Mouse (Mus musculus) adrenal gland, postnatal 14 days (tissue): Measurements from ENCODE around the gene Lrfn2. TPM values are rescaled to one million over a fixed set of nuclear protein-coding genes. Genes with fewer than 3 reads are reported as not detected.

Source experiments
- DNase-seq: peaks from one replicate; pipeline ENCODE4 v3.0.0; 2021; ENCODE audit warnings: mixed read lengths
- total RNA-seq: library from RNA; stranded (reverse); gene quantifications from 2 replicates; pipeline ENCODE4 v1.2.3, GENCODE M21; 2021

Lrfn2 gene
- total RNA-seq, 1 experiment from 2014 or later = 0.48 TPM

DNA sequence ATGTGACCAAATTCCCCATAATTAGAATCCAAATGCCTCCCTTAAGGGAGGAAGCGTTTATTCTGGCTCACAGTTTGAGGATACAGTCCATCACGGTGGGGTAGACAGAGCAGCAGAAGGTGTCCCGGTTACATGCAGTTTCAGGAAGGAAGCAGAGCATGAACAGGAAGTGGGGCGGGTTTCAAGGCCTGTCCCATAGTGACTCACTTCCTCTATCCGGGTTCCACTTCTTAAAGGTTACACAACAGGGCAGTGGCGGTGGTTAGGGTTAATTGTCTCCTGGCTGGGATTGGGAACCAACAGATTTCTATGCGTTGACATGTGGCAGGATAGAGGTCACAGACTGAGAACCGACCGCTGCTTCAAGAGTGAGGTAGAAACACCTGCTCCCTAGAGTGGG lies 31.6 kb downstream of the Lrfn2 start:
- no peak for DNase-seq

DNA sequence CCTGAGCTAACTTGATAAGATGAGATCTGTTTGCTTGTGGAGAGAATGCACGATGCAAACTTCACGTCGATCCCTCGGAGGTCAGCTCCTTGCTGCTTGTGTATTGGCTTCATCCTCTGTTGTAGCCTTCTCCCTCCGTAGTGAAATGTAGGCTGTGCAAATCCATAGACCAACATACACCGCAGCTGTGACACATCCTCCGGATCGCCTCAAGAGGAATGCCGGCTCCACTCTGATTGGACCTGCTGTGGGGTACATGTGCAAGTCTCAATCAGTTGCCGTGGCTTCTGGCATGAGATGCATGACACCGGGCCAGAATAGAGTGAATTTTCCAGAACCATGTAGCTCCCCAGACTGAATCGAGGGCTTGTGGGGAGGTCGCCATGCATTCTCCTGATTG lies 36.1 kb downstream of the Lrfn2 start:
- DNase-seq = no peak

DNA sequence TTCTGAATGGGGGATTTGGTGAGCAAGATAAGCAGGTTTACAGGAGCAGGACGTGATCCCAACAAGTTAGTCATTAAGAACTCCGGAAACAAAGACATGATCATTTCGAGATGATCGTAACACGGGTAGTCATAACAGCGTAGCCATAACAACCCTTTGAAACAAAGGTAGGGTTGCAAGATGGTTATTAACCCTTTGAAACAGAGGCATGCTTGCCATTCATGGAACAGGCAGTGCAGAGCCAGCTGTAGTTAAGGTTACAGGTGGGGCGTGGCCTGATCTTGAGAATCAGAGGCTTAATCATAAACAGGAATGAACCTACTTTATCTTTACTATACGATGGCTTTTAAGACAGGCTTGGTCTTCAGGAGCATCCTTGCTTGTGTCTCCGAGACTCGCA lies 39.1 kb downstream of the Lrfn2 start:
- DNase-seq = no peak

DNA sequence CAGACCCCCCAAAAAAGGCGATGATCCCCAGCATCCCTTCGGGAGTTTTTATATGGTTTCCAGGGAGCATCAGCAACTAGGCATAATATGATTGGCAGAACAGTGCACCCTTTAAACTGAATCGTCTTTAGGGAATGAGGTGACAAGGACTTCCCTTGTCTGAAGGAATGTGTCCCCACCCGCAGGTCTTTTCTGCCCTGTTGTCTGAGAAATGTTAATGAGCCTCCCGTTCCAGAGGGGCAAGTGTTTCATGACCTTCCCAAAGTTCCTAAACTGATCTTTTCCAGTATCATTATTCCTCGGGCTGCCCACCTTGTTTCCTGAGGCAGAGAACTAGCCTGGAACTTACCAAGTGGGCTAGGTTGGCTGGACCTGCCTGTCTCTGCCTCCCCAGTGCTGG lies 40.7 kb downstream of the Lrfn2 start:
- DNase-seq = no peak

DNA sequence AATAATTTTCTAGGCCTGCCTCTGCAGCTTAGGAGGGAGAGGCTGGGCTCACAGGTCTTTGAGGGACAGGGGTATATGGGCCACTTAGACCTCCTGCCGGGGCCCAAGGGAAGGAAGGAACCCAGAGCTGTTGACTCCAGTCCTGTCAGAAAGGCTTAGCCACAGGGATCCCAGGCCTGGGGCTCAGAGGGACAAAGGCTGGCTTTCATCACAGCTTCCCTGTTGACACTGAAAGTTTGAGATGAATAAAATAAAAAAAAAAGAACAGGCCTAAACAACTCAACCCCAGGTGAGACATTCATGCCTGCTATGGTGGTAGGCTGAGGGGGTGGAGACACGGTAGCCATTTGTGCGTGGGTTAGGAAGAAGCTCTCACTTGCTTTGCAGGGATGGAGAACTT lies 41.2 kb downstream of the Lrfn2 start:
- no peak for DNase-seq

DNA sequence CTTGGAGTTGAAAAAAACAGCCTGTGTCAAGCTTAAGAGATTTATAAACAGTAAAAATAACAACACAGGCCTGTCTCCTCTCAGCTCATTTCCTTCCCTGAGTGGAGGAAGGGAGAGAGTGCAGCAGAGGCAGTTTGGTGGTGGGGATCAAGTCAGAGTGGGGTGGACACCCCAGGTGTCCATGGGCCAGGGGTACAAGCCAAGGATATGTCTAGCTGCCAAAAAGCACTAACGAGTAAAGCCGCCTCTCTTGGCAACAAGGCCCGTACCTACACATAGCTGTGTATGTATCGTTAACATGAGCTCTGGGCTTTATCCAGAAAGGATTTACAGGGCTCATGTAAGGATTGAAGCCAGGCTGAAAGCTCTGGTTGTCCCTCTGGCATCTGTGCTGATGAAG lies 42.9 kb downstream of the Lrfn2 start:
- DNase-seq = no peak

DNA sequence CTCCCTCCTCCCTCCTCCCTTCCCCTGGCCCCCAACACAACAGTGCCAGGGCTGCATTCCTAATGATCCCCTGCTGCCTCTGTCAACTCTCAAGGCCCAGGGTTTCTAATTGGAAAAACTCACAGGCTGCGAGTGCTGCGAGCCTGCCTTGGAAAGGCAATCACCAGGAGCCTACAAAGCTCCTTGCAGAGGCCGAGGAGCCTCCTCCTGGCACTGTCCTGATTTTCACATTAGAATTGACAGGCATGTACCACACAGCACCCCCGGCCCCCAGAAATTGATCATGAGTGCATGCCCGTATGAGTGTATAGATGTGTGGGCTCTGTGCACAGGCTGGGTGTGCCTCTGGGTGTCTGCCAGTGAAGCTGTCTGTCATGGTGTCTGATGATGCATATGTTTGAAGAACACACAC lies 44.4 kb downstream of the Lrfn2 start:
- DNase-seq = no peak

DNA sequence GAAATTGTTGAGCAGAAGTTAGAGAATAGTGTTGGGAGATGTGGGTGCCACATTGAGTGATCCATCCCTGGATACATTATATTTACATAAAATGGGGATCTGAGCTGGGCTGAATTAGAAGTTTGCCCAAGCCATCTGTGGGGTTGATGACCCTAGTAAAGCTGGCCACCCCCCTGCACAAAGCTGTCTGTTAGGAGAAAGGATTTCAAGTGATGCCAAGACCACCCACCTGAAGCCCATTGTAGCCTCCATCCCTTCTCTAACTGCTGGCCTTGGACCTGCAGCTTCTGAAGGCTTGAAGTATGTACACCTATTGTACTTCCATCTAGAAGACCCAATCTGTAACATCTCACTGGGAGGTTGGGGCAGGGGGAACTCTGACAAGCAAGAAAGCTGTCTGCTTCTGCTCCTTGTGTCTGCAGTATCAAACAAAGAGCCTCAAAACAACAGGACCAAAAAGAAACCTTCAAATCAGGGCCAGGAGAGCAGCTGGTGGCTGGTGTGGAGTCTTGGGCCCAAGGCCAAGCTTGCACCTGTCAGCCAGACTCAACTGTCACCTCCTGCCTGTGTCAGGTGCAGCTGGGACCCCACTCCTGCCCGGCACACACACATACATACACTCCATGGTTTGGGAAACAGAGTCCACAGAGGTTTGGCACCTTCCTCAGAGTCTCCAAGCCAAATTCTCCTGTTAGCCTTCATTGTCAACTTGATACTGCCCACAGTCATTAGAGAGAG lies 63.2 kb downstream of the Lrfn2 start:
- DNase-seq = no peak

DNA sequence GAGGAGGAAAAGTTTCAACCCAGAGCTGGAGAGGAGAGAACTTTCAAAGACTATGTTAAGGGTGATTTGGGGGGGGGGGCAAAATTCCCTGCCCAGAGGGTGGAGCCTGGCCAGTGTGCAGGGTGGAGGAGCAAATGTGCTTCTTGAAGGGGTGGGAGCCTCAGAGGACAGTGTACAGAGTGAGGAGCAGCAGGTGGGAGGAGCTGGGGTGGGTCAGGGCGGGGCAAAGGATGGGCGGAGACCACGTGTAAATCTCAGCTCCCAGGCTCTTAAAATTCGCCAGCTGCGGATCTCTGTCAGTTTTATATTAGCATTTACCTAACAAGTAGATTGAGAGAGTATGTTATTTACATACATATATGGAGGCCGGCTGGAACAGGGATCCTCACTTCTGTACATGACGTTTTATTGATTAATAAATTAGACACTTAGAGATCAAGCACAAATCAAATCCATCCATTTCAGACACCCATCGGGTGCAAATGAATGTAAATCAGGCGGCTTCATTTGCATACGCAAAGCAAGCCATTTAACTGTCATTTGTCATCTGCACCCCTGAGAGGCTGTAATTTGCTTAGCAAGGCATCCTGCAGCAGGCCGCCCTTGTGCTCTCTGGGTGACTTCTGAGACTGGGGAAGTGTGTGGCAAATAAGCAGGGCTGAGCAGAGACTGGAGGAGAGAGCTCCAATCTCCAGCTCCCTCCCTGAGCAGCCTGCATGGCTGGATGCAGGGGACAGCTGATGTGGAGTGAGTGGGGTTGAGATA lies 67.5 kb downstream of the Lrfn2 start:
- no peak for DNase-seq

DNA sequence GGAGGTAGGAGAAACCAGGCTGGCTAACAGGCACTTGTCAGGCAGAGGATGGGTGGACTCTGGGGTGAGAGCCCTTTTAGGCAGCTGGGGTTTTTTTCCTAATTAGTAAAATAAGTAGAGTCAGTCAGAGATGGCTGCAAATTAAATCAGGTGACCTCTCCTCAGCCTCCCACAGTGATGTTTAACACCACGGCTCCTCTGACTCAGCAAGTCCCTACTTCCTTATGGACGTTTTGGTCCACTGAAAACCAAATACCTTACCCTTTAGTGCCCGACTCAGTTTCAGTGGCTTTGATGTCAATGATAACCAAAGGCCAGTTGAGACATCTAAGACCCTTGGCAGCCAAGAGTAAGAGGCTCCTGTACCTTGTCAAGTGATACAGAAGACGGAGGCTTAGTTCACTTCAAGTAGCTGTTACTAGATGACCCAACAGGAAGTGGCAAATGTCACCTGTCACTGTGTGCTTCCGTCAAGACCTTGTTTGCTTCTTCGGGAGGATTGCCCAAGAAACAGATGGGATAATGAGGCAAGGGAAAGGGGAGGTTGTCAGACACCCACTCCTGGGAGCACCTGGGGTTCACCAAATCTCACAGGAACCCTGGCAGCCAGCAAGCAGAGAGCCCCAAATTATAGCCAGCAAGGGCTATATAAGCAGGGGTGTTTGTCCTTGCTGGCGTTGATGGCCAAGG lies 77.3 kb downstream of the Lrfn2 start:
- no peak for DNase-seq

DNA sequence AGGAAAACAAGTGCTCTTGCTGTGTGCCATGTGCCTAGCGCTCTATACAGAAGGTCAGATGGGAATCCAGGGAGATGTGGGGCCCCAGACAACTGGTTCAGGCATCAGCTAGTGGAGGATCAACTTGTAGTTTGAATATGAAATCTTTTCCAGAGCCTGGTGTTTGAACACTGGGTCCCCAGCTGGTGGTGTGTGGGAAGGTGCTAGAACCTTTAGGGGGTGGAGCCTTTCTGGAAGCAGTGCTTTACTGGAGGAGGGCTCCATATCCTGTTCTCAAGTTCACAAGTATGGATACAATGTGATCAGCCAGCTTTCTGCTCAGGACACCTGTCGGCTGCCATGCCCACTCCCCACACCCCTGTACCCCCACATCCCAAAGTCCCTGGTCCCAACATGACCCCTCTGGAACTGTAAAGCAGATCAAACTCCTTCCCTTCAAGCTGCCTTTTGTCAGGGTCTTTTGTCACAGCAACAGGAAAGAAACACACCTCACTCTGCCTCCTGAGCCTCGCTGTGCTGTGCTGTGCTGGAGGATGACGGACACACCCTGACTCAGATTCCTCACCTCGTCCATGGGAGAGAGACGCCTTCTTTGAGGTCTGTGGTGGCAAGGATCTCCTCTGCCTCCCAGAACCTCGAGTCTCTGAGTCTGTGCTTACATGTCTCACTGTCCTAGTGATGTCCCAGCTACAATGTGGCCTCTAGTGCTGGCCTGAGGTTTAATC lies 81.9 kb downstream of the Lrfn2 start:
- DNase-seq = no peak

DNA sequence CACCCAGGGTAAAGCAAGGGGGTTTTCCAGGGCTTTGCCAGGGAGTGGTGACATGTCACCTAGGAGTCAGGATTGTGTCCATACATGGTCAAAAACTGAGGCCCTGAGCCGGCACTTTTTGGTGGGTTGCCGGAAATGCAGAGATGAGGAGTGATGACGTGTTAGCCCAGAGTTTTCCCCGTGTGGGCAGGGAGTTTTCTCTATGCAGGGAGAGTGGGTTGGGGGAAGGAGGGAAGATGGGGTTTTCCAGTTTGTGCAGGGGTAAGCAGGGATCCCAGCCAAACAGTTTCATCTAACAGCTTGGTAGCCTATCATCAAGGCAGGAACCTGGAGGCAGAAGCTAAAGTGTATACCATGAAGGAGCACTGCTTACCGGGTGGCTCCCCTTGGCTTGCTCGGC lies 83.2 kb downstream of the Lrfn2 start:
- no peak for DNase-seq

DNA sequence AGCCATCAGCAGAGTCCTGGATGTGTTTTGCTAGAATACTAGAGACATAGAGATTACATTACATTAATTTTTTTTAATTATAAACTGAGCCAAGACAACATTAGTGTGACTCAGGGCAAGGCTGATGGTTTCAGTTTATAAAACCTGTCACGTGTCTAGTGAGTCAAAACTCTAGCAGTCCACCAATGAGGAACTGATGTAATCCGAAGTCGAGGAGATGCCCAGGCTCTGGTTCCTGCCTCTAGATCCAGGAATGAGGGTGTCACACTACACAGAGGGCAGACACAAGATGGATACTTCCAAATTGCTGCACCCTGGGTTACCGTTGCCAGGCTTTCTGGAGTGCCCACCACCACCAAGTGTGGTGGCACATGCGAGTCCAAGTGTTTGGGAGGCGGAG lies 84.0 kb downstream of the Lrfn2 start:
- DNase-seq = no peak

DNA sequence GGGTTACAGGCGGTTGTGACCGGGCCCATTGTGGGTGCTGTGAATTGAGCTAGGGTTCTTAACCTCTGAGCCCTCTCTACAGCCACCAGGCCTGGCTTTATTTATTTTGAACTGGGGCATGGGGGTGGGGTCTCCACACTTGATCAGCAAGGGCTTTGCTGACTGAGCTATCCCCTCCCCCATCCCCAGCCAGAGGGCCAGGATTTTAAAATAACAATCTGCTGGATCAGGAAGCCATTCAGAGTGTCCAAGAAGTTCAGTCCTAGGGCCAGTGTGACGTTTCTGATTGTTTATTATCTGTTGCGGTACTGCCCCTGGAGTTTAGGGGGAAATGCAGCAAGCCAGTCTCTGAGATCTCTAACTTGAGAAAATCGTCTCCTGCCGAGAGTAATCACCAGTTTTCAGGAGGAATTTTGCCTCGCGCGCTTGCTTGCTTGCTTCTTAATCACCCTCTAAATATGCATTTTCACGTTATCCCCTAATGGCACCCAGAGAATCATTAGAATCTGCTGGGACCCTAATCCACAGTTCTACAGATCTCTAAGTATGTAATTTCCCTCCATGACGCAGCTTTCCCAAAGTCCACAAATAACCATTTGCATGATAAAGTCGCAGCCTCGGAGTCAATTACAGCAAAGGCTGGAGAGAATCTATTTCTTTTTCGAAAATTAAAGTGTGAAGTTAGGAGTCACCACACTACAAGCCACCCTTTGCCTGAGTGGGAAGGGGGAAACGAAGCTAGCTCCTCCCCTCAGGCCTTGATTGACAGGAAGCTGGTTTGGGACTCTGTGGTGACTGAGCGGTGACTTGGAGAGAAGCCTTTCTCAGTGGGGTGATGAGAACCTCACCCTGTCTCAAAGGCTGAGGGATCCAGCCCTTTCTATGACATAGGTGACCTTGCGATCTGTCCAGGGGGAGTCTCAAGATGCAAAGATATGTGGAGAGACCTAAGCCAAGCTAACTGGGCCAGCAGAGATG lies 85.5 kb downstream of the Lrfn2 start:
- DNase-seq = no peak

DNA sequence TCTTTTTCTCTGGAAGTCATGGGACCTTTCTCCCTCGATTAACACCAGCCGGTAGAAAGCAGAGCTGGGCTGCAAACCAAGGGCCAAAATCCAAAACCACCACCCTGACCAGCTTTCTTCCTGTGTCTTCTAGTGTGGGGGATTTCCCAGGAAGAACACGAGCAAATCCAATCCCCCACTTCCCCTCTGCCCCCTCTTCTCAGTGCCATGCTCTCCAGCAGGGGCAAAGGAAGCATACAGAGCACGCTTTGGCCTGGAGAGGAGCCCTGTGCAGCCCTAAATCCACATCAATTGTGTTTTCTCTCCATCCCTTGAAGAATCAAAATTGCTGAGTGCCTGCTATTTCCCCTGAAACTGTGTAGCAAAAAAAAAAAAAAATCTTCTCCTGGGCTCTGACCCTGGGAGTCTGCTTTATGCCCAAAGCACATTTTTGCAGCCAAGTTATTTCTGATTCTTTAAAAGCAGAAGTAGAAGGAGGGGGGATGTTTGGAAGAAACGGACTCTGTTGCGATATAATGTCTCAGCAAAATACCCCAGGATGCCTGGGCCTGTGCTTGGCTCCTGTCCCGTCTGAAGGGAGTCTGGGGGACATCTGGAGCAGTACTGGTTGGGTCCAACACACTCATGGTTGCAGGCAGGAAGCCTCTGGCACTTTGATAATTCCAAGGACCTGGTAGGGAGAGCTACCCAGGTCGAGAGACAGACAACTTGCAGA lies 86.8 kb downstream of the Lrfn2 start:
- no peak for DNase-seq

DNA sequence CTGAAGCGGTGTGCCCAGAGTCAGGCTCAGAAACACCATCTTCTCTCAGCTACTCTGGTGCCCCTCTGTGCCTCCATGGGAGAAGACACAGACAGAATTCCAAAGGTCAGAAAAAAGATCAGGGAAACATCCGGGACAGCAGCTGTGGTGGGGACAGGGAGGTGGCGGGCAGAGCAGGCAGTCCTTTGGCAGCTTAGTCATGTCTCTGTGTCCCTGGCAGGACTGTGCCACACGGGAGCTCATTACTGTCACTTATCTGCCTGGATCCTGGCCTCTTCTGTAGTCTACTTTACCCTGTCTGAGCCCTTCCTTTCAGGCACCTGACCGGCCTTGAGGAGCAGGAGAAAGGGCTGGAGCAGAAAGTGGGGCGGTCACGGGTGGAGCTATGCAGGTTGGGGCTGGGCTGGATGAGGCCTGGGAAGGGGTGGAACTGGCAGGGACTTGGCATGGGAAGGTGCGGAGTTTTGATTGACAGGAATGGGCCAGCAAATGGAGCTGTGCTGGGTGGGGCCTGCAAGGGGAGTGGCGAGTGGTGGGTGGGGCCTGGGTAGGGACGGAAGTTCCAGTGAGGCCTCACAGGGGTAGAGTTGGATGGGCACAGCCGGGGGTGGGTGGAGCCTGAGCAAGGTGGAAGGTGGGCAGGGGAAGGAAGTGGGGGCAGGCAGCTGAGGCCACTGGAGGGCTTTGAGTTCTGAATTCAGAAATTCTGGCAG lies 97.5 kb downstream of the Lrfn2 start:
- DNase-seq = peak; percentile 80

DNA sequence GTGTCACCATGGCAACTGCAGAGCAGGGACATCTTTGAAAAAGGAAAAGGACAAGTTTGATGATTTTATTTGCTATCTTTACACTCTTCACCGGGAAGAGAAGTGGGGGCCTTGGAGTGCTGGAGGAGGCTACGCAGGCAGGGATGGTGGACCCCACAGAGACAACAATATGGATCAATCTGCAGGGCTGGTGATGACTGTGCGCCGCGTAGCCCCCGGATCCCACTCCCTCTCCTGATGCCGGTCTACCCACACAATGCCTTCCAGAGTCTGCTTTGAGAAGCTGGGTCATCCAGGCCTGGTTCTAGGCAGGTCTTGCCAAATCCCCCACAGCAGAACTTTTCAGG lies 98.1 kb downstream of the Lrfn2 start:
- no peak for DNase-seq

DNA sequence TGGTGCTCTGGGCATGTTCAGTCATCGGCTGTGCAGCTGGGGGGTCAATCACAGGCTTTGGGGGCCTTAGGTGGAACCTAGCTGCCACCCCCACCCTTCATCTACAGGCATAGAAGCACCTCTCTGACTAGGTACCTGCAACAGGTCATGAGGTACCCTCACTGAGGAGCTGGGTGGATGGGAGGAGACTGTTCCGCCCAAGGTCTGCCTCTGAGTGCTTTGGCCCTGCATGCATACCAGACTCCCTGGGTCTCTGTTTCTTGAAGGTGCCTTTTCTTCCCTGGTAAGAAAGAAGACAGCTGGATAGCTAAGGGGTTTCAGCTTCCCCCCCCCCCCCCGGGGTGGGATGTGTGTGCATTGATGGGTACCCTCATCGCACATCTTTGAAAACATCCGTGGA lies 98.7 kb downstream of the Lrfn2 start:
- no peak for DNase-seq

DNA sequence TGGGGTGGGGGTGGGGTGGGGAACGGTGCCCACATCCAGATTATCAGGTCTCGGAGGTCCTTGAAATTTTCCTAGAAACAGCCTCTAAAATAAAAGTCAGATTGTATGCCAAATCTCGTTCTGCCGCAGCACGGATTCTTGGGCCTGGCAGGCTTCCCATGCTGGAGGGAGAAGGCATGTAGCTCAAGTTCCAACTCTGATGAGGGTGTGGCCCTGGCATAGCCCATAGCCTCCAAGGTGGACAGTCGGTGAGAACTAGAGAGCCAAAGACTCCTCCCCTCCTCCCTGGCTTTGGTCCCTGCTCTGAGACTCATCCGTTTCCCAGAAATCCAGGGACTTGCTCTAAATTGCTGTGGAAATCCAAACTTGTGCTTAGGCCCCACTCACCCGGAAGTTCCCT lies 99.6 kb downstream of the Lrfn2 start:
- peak; percentile 52 for DNase-seq

DNA sequence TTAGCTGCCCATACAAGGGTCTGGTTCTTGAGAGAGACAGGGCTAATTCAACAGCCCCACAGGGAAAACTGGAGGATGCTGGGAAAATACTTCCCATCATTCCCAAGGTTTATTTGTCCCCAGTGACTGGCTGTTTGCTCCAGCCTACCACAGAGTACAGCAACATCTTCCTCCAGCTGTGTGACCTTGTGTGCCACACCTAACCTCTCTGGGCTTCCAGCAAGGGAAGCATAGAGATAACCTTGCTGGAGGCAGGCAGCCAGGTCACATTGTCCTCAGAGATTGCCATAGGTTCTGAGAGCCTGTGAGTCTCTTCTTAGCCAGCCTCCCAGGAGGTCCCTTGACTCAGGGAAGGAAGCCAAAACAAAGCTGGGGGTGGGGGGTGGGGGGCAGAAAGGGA lies 101.1 kb downstream of the Lrfn2 start:
- DNase-seq = no peak
